ENCODE assay signal across 26 mouse cellular contexts in the genomic region with DNA sequence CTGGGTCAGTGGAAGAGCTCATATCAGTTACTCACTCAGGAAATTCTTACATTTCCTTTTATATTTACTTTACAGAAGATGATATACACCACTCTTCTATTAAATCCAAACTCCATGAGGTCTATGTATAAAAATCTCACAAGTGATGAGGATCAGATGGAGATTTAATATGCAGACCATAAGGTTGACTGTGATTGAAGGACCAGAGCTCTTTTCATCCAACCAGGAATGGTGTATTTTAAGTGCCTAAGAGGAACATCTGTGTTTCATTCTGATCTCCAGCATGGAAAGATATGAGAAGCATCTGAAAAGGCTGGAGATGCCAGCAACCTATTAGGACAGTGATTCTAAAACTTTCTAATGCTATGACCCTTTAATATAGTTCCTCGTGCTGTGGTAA. TPM values are rescaled to one million over a fixed set of nuclear protein-coding genes. Genes with fewer than 3 reads are reported as not detected.
"Had no signal": no experiment of that assay in that cellular context is flagged by ENCODE, and none has a peak within 500 bp of the region (broad histone marks: within the 10 kb centered on the region; RNA-seq: fewer than 3 reads in every experiment).

No protein-coding gene starts in this region.

- H3K27me3 ChIP-seq: limb, embryonic 12.5 days; liver, embryonic 12.5 days; liver, embryonic 15.5 days; lung, embryonic 15.5 days; megakaryocyte, embryonic 14.5 days had no signal

- H3K4me1 ChIP-seq: limb, embryonic 12.5 days; liver, embryonic 12.5 days; liver, embryonic 15.5 days; lung, embryonic 15.5 days; megakaryocyte, embryonic 14.5 days had no signal

- H3K36me3 ChIP-seq: limb, embryonic 12.5 days; liver, embryonic 12.5 days; liver, embryonic 15.5 days; lung, embryonic 15.5 days had no signal

- H3K4me2 ChIP-seq: limb, embryonic 12.5 days; liver, embryonic 12.5 days; liver, embryonic 15.5 days; lung, embryonic 15.5 days; midbrain, embryonic 11.5 days had no signal

- H3K27ac ChIP-seq: left cerebral cortex, adult 2 months; limb, embryonic 12.5 days; liver, embryonic 12.5 days; liver, embryonic 15.5 days; lung, embryonic 15.5 days; stomach, postnatal 0 days had no signal

- H3K4me3 ChIP-seq: left cerebral cortex, adult 2 months; limb, embryonic 12.5 days; liver, embryonic 12.5 days; liver, embryonic 15.5 days; lung, embryonic 15.5 days; megakaryocyte, embryonic 14.5 days had no signal

- H3K9me3 ChIP-seq: limb, embryonic 12.5 days; liver, embryonic 12.5 days; liver, embryonic 15.5 days; lung, embryonic 15.5 days had no signal

- H3K9ac ChIP-seq: limb, embryonic 12.5 days; liver, embryonic 12.5 days; liver, embryonic 15.5 days; lung, embryonic 15.5 days had no signal

- DNase-seq: kidney, adult 9 months; kidney, postnatal 10 days; kidney, postnatal 36 days; layer of hippocampus, postnatal 36 days; liver; lung, adult 18-20 months; lung, postnatal 10 days; lung, postnatal 36 days; midbrain, embryonic 14.5 days; right cerebral cortex, postnatal 14 days; right cerebral cortex, postnatal 4 days; thymus, adult 2 months; thymus, postnatal 14 days; thymus, postnatal 4 days had no signal

- ATAC-seq: liver, embryonic 12.5 days had no signal

RNA-seq across cellular contexts. Expression of a gene that starts 5.4 kb away (rescaled TPM):
- polyA plus RNA-seq: limb, embryonic 12.5 days; liver, embryonic 12.5 days; liver, embryonic 15.5 days; lung, embryonic 15.5 days; midbrain, embryonic 11.5 days; midbrain, embryonic 14.5 days; midbrain, postnatal 0 days; neural tube, embryonic 11.5 days; neural tube, embryonic 14.5 days; stomach, embryonic 14.5 days; stomach, postnatal 0 days; thymus, adult 2 months had no signal

RNA-seq across cellular contexts. Expression of a gene that starts 56.8 kb away (rescaled TPM):
- polyA plus RNA-seq: limb, embryonic 12.5 days; liver, embryonic 12.5 days; liver, embryonic 15.5 days; lung, embryonic 15.5 days; midbrain, embryonic 11.5 days; midbrain, embryonic 14.5 days; midbrain, postnatal 0 days; neural tube, embryonic 11.5 days; neural tube, embryonic 14.5 days; stomach, embryonic 14.5 days; stomach, postnatal 0 days; thymus, adult 2 months had no signal
